Mouse (Mus musculus) cerebellum, adult 8-10 months (tissue): ENCODE measurements around the gene Tet3.
A peak's percentile ranks its signal among the peaks of the same experiment; 100 is the strongest.

Source experiments
- DNase-seq: peaks from one replicate; pipeline ENCODE4 v3.0.0; 2022

Tet3 gene

GRCm38 (mm10) chr6:83459034-83459644, at the start of gene Tet3:
Gene Tet3, minus strand, starts transcription at chr6:83459084.
- DNase-seq = no peak

GRCm38 (mm10) chr6:83507168-83507546, 48.3 kb upstream of the Tet3 start:
- DNase-seq = no peak

- peak; percentile 95 for DNase-seq
Observed at GRCm38 (mm10) chr6:83506258-83507167, 47.6 kb upstream of the Tet3 start, which contains the start of gene Dguok. Gene Dguok, minus strand, starts transcription at chr6:83506969.

GRCm38 (mm10) chr6:83505554-83505953, 46.7 kb upstream of the Tet3 start:
- DNase-seq = no peak

GRCm38 (mm10) chr6:83503361-83503760, 44.5 kb upstream of the Tet3 start:
- DNase-seq = no peak

- peak; percentile 30 for DNase-seq
Observed at GRCm38 (mm10) chr6:83502656-83503055, 43.8 kb upstream of the Tet3 start.

GRCm38 (mm10) chr6:83501524-83502310, 42.8 kb upstream of the Tet3 start:
- DNase-seq = no peak

- no peak for DNase-seq
Observed at GRCm38 (mm10) chr6:83500462-83500861, 41.6 kb upstream of the Tet3 start.

GRCm38 (mm10) chr6:83499078-83499477, 40.2 kb upstream of the Tet3 start:
- no peak for DNase-seq

- DNase-seq = peak; percentile 25
Observed at GRCm38 (mm10) chr6:83496753-83497710, 38.1 kb upstream of the Tet3 start.

- DNase-seq = peak; percentile 44
Observed at GRCm38 (mm10) chr6:83496009-83496752, 37.3 kb upstream of the Tet3 start.

- DNase-seq = no peak
Observed at GRCm38 (mm10) chr6:83490622-83491021, 31.7 kb upstream of the Tet3 start.

- no peak for DNase-seq
Observed at GRCm38 (mm10) chr6:83488200-83488599, 29.3 kb upstream of the Tet3 start.

- DNase-seq = no peak
Observed at GRCm38 (mm10) chr6:83487298-83487697, 28.4 kb upstream of the Tet3 start.

GRCm38 (mm10) chr6:83485854-83486253, 27.0 kb upstream of the Tet3 start:
- no peak for DNase-seq

GRCm38 (mm10) chr6:83483776-83484175, 24.9 kb upstream of the Tet3 start:
- DNase-seq = no peak

- no peak for DNase-seq
Observed at GRCm38 (mm10) chr6:83482418-83483085, 23.7 kb upstream of the Tet3 start.

GRCm38 (mm10) chr6:83480019-83480655, 21.3 kb upstream of the Tet3 start:
- no peak for DNase-seq

- no peak for DNase-seq
Observed at GRCm38 (mm10) chr6:83479193-83479592, 20.3 kb upstream of the Tet3 start.

GRCm38 (mm10) chr6:83478628-83479027, 19.7 kb upstream of the Tet3 start:
- no peak for DNase-seq
